Mouse (Mus musculus): ENCODE data around the gene Lat.

GRCm38 (mm10) chr7:126374526-126374925, 5.2 kb upstream of the Lat start:
- TF ChIP-seq CTCF (IDR thresholded peaks at IDR 0.05; ENCODE audit: low read depth, low read length) (no peak), POLR2A (IDR thresholded peaks at IDR 0.05; ENCODE audit: borderline replicate concordance, low read depth, low read length) (no peak)

All from bone marrow macrophage, adult 2 months (primary cell).